Mouse (Mus musculus) liver, embryonic 14.5 days (tissue): ENCODE measurements around the gene Eci3. TPM values are rescaled to one million over a fixed set of nuclear protein-coding genes. Genes with fewer than 3 reads are reported as not detected.
"Not testable (repeated sequence)": the region's sequence is repeated elsewhere in the genome, so short reads cannot be mapped to it uniquely, and the experiment has no call there.

Experiments
- ATAC-seq: fragments of 200-750 bp; cut with Nextera tagmentation; 2 replicates; pipeline ENCODE4 v1.8.0; 2017; ENCODE audit warnings: moderate number of reproducible peaks, mild to moderate bottlenecking, moderate library complexity; ENCODE audit not compliant: insufficient read depth
- DNase-seq, 3 experiments: peaks; one replicate each; pipeline ENCODE4 v3.0.0-alpha.2; 2012 to 2013; ENCODE audit warnings: low read depth in 3 of 3, low spot score in 3 of 3
- H3K27ac ChIP-seq: fragments of 300-500 bp; sonication (generic); 2 replicates; pipeline ENCODE4 v1.5.1; 2014; ENCODE audit warnings: moderate library complexity, mild to moderate bottlenecking, control low read depth, inconsistent platforms
- H3K27me3 ChIP-seq: fragments of 300-500 bp; sonication (generic); 2 replicates; pipeline ENCODE4 v1.6.1; 2014; ENCODE audit warnings: mild to moderate bottlenecking, low read length, moderate library complexity; ENCODE audit not compliant: control insufficient read depth, insufficient read depth
- H3K36me3 ChIP-seq: fragments of 300-500 bp; sonication (generic); replicated peaks from 2 replicates; pipeline ENCODE4 v1.6.1; 2014; ENCODE audit warnings: low read depth; ENCODE audit not compliant: control insufficient read depth, insufficient read depth
- H3K4me1 ChIP-seq, 2 experiments: fragments of 200-500 bp in 1 of 2; fragments of 300-500 bp in 1 of 2; sonication (generic) in 1 of 2; replicated peaks; 2 replicates each; pipeline ENCODE4 v1.6.1; 2012 to 2014; ENCODE audit warnings: antibody characterized with exemption in 1 of 2, inconsistent platforms in 1 of 2, low read length in 1 of 2; ENCODE audit not compliant: control insufficient read depth in 2 of 2, insufficient read depth in 2 of 2
- H3K4me2 ChIP-seq: fragments of 300-500 bp; sonication (generic); 2 replicates; pipeline ENCODE4 v1.6.1; 2014; ENCODE audit warnings: low read depth, mild to moderate bottlenecking, control low read depth, moderate library complexity
- H3K4me3 ChIP-seq, 2 experiments: fragments of 200-500 bp in 1 of 2; fragments of 300-500 bp in 1 of 2; sonication (generic) in 1 of 2; 2 replicates each; pipeline ENCODE4 v1.5.1; 2012 to 2014; ENCODE audit warnings: low read depth in 2 of 2, low read length in 2 of 2, mild to moderate bottlenecking in 2 of 2, control low read depth in 1 of 2, inconsistent platforms in 1 of 2, moderate library complexity in 1 of 2; ENCODE audit not compliant: insufficient read depth in 1 of 2
- H3K9ac ChIP-seq: fragments of 300-500 bp; sonication (generic); replicated peaks from 2 replicates; pipeline ENCODE4 v1.6.1; 2014; ENCODE audit warnings: mild to moderate bottlenecking, control low read depth, moderate library complexity
- H3K9me3 ChIP-seq: fragments of 300-500 bp; sonication (generic); 2 replicates; pipeline ENCODE4 v1.6.1; 2016; ENCODE audit warnings: low read length, mixed read lengths; ENCODE audit not compliant: control insufficient read depth
- CTCF ChIP-seq: IDR thresholded peaks from 2 replicates; pipeline ENCODE4 v1.5.1; 2016; ENCODE audit warnings: antibody characterized with exemption, low read depth, control low read depth
- EP300 ChIP-seq: IDR thresholded peaks from 2 replicates; pipeline ENCODE4 v1.6.1; 2016; ENCODE audit warnings: antibody characterized with exemption, low read depth
- WGBS: fragments of 180-500 bp; shearing (Covaris S2); extraction: QIAGEN DNeasy Blood & Tissue Kit; methylation state at CpG from one replicate; pipeline ENCODE4 v1.1.7; 2014; ENCODE audit not compliant: insufficient replicate concordance; 5-methylcytosine and 5-hydroxymethylcytosine counted together
- polyA plus RNA-seq, 2 experiments: library from polyadenylated mRNA; depleted of rRNA in 1 of 2; stranded (reverse) in 1 of 2; unstranded in 1 of 2; fragments of >200 nt; fragmentation: Nextera tagmentation in 1 of 2; extraction: Ambion mirVana in 1 of 2; gene quantifications; 2 replicates each; pipeline versions ENCODE4 v1.2.1 to v1.2.3; 2012 to 2014

The Eci3 gene
- polyA plus RNA-seq, 2 experiments, result 0.03 TPM; not detected in 1

GRCm38 (mm10) chr13:34964419-34964818 lies 809 bp upstream of the Eci3 start:
- Histone ChIP-seq H3K9me3 (no peaks in the 10 kb centered on the region), H3K4me1 (peaks cover 2% of the 10 kb centered on the region in 2 experiments; a peak in 1 of 4 replicates), H3K27ac (no peak overlapping the region), H3K36me3 (no peaks in the 10 kb centered on the region), H3K4me3 (peak overlapping the region in 1 of 2 experiments; percentile 39; a peak in 1 of 4 replicates), H3K9ac (no peak overlapping the region), H3K27me3 (peaks cover 15% of the 10 kb centered on the region), H3K4me2 (peak overlapping the region; percentile 62)
- TF ChIP-seq EP300 (no peak), CTCF (no peak)
- DNase-seq, result no peak
- ATAC-seq, result no peak
- 3% methylated on average over 14 of the region's 14 CpGs for WGBS

GRCm38 (mm10) chr13:34960996-34961770 lies 2.4 kb downstream of the Eci3 start:
- Histone ChIP-seq H3K27ac (no peak overlapping the region), H3K27me3 (peaks cover 15% of the 10 kb centered on the region), H3K9ac (no peak overlapping the region), H3K9me3 (no peaks in the 10 kb centered on the region), H3K4me2 (no peak overlapping the region), H3K4me1 (peaks cover 2% of the 10 kb centered on the region in 2 experiments; a peak in 1 of 4 replicates), H3K4me3 (no peak overlapping the region), H3K36me3 (no peaks in the 10 kb centered on the region)
- ATAC-seq, result no peak
- DNase-seq, result no peak
- WGBS, result 54% methylated on average over 4 of the region's 4 CpGs
- TF ChIP-seq CTCF (no peak), EP300 (no peak)

- not testable (repeated sequence) for H3K4me1 ChIP-seq, H3K9ac ChIP-seq, DNase-seq, ATAC-seq, H3K27me3 ChIP-seq, H3K9me3 ChIP-seq, H3K27ac ChIP-seq, H3K4me3 ChIP-seq, H3K36me3 ChIP-seq, H3K4me2 ChIP-seq
- WGBS, result 57% methylated on average over 3 of the region's 3 CpGs
These were observed 5.5 kb downstream of the Eci3 start for GRCm38 (mm10) chr13:34958158-34958557.

- no peak for DNase-seq
- ATAC-seq, result no peak
- Histone ChIP-seq H3K4me3 (no peak overlapping the region), H3K36me3 (no peaks in the 10 kb centered on the region), H3K9ac (no peak overlapping the region), H3K27me3 (no peaks in the 10 kb centered on the region), H3K4me2 (no peak overlapping the region), H3K9me3 (no peaks in the 10 kb centered on the region), H3K4me1 (peaks cover 0 to 2% of the 10 kb centered on the region in 2 experiments; a peak in 1 of 4 replicates), H3K27ac (no peak overlapping the region)
- 64% methylated on average over 4 of the region's 4 CpGs for WGBS
- TF ChIP-seq EP300 (no peak), CTCF (no peak)
These were observed 6.7 kb downstream of the Eci3 start for GRCm38 (mm10) chr13:34956901-34957300.

GRCm38 (mm10) chr13:34951437-34951836 lies 12.2 kb downstream of the Eci3 start:
- WGBS, result 27% methylated on average over 2 of the region's 2 CpGs
- H3K9ac ChIP-seq, H3K27me3 ChIP-seq, H3K4me2 ChIP-seq, DNase-seq, H3K36me3 ChIP-seq, H3K9me3 ChIP-seq, H3K4me1 ChIP-seq, H3K27ac ChIP-seq, H3K4me3 ChIP-seq: not testable (repeated sequence)
- peak; percentile 33; the same call in 1 of the 2 replicates for ATAC-seq
